Mouse (Mus musculus) testis, adult 2 months (tissue): ENCODE measurements around the gene Slc5a3. TPM values are rescaled to one million over a fixed set of nuclear protein-coding genes. Genes with fewer than 3 reads are reported as not detected.

Source experiments
- H3K27ac ChIP-seq: fragments of 200-500 bp; 2 replicates; pipeline ENCODE4 v1.5.1; 2012; ENCODE audit warnings: low read depth, low read length; ENCODE audit not compliant: control insufficient read depth, insufficient read depth
- H3K27me3 ChIP-seq: fragments of 200-500 bp; 2 replicates; pipeline ENCODE4 v1.6.1; 2012; ENCODE audit warnings: mild to moderate bottlenecking, low read length, moderate library complexity; ENCODE audit not compliant: control insufficient read depth, insufficient read depth
- H3K36me3 ChIP-seq: fragments of 200-500 bp; 2 replicates; pipeline ENCODE4 v1.6.1; 2012; ENCODE audit warnings: mild to moderate bottlenecking, low read length; ENCODE audit not compliant: control insufficient read depth, insufficient read depth
- H3K4me1 ChIP-seq: fragments of 200-500 bp; 2 replicates; pipeline ENCODE4 v1.6.1; 2012; ENCODE audit warnings: low read length; ENCODE audit not compliant: control insufficient read depth, insufficient read depth
- H3K4me3 ChIP-seq: fragments of 200-500 bp; 2 replicates; pipeline ENCODE4 v1.5.1; 2012; ENCODE audit warnings: low read depth, mild to moderate bottlenecking, low read length, moderate library complexity, mixed read lengths; ENCODE audit not compliant: control insufficient read depth
- CTCF ChIP-seq: fragments of 200-500 bp; IDR thresholded peaks from 2 replicates; pipeline ENCODE4 v1.5.1; 2012; ENCODE audit warnings: low read depth, mild to moderate bottlenecking, inconsistent platforms, low read length, moderate library complexity; ENCODE audit not compliant: control insufficient read depth, insufficient read depth, insufficient replicate concordance
- POLR2A ChIP-seq: fragments of 200-500 bp; IDR thresholded peaks from 2 replicates; pipeline ENCODE4 v1.6.1; 2012; ENCODE audit warnings: low read depth, mild to moderate bottlenecking, inconsistent platforms, low read length, moderate library complexity; ENCODE audit not compliant: control insufficient read depth
- polyA plus RNA-seq: library from polyadenylated mRNA; depleted of rRNA; stranded (reverse); fragments of >200 nt; gene quantifications from 2 replicates; pipeline ENCODE4 v1.2.3, GENCODE M21; 2012

Gene Slc5a3
- polyA plus RNA-seq, 1 experiment, result 3.9 TPM

DNA sequence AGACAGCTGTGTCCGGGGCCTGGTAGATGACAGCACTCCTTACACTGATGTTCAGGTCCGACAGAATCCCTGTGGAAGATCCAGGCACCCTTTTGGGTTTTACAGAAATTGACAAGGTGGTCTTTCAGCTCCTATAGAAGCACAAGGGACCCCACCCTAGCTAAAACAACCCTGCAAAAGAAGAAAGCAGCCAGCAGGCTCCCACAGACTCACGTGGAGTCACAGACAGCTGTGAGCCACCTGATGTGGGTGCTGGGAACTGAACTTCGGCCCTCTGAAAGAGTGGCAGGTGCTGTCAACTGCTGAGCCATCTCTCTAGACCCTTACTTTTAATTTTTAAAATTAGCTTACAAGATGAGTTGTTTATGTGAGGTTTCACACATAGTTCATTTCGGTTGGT lies 23.4 kb upstream of the Slc5a3 start:
- Histone ChIP-seq H3K4me3 (no peak overlapping the region), H3K27me3 (no peaks in the 10 kb centered on the region), H3K27ac (no peak overlapping the region), H3K36me3 (no peaks in the 10 kb centered on the region), H3K4me1 (peaks cover 5% of the 10 kb centered on the region)
- no peak for TF ChIP-seq POLR2A
- TF ChIP-seq CTCF, result no peak

DNA sequence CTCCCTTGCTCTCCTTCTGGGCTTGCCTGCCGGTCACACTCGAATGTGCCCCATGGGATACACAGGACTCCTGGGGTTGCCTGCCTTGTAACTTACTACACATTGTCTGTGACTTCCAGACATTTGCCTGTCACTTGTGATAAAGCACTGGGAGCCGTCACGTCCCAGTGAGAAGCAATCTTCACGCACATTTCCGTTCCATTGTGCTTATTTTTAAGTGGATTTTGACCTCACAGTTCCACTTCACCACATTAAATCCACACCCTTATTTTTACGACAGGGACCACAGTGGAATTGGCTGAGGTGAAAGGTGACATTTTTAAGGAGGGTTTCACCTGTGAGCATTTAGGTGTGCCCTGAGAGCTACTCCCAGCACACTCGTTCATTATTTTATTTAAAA lies 21.4 kb upstream of the Slc5a3 start:
- Histone ChIP-seq H3K36me3 (no peaks in the 10 kb centered on the region), H3K4me1 (peaks cover 3% of the 10 kb centered on the region), H3K4me3 (no peak overlapping the region), H3K27ac (no peak overlapping the region), H3K27me3 (no peaks in the 10 kb centered on the region)
- TF ChIP-seq CTCF (no peak), POLR2A (no peak)

DNA sequence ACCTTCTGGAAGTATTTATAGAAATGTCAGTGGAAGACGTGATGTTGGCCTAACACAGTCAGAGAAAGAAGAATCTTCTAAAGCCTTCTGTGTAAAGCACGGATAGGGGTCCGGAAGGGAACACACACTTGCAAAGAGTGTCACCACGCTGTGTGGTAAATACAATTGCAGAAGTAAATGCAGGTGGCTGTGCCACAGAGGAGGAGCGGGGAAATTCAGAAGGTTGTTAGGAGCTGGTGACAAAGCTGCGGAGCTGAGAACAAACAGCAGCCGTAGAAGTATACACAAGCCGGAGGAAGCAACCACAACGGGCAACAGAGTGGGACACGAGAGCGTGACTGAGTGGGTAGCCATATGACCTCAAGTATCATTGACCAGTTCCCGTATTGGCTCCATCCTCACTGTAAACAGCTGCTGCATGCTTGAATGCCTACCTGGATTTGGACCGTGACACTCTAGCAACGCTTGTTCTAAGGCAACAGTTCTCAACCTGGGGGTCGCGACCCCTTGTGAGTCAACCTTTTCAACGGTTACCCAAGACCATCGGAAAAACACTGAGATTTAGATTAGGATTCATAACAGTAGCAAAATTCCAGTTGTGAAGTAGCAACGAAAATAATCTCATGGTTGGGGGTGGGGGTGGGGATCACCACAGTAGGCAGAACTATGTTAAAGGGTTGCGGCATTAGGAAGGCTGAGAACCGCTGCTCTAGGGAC lies 20.1 kb upstream of the Slc5a3 start:
- Histone ChIP-seq H3K27ac (no peak overlapping the region), H3K36me3 (no peaks in the 10 kb centered on the region), H3K27me3 (no peaks in the 10 kb centered on the region), H3K4me1 (peaks cover 3% of the 10 kb centered on the region), H3K4me3 (no peak overlapping the region)
- TF ChIP-seq CTCF, result no peak
- no peak for TF ChIP-seq POLR2A

DNA sequence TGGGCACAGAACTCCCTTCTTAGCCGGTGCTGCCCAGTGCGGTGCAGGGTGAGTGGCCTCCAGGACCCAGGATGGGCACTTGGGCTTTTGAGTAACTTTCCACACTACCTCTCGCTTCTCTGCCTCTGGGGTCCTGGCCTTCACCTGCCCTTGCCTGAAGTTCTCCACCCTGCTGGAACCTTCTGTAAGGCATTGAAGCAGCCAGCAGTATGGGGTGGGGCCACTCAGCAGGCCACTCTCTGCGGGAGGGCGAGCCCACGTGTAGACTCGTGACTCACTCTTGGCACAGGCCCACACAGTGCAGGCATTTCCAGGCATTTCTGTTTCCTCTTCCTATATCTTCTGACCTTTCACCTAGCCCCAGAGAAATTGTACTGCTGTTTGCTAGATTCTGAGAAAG lies 18.7 kb upstream of the Slc5a3 start:
- Histone ChIP-seq H3K36me3 (no peaks in the 10 kb centered on the region), H3K4me3 (no peak overlapping the region), H3K4me1 (peaks cover 3% of the 10 kb centered on the region), H3K27ac (no peak overlapping the region), H3K27me3 (no peaks in the 10 kb centered on the region)
- TF ChIP-seq CTCF, result no peak
- no peak for TF ChIP-seq POLR2A

DNA sequence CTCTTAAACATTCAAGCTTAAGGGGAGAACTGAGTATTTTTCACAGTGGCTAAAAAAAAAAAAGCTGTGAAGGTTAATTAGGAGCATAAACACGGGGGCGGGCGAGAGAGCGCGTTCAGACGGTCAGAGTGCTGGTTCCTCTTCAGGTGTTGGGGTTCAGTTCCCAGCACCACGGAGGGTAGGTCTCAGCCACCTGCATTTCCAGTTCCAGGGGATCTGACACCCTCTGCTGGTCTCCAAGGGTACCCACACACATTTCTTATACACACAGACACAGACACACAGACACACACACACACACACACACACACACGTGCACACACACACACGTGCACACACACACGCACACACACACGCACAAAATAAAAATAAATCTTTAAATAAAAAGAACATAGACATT lies 18.2 kb upstream of the Slc5a3 start:
- Histone ChIP-seq H3K4me3 (no peak overlapping the region), H3K4me1 (peaks cover 3% of the 10 kb centered on the region), H3K27me3 (no peaks in the 10 kb centered on the region), H3K36me3 (no peaks in the 10 kb centered on the region), H3K27ac (no peak overlapping the region)
- TF ChIP-seq POLR2A, result no peak
- no peak for TF ChIP-seq CTCF

DNA sequence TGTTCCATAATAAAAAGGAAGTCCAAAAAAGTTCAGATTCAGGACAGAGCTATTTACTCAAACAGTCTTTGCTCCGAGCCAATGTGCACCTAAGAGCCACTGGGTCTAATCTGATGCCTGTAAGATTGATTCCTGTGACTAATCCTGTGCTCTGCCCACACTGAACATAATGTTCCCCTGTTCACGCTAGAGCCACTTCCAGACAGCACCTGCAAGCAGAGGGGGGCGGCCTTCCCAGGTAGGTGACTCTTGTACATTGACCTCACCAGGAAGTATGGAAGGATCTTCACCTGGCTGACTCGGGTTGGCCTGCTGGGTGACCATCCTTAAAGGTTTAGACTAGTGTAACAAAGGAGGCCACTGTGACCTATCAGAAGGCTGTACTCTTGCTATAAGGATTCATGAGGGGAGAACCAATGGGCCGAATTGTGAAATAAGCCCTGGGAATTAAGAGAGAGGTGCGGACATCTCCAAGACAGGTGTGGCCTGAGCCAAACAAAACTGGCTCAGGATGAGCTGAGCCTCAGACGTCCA lies 6.3 kb upstream of the Slc5a3 start:
- no peaks in the 10 kb centered on the region for H3K27me3 ChIP-seq
- H3K36me3 ChIP-seq, result no peaks in the 10 kb centered on the region
- H3K4me3 ChIP-seq, result no peak overlapping the region
- H3K27ac ChIP-seq, result no peak overlapping the region
- no peaks in the 10 kb centered on the region; the same call in 1 of the 2 replicates for H3K4me1 ChIP-seq
- TF ChIP-seq POLR2A (no peak), CTCF (no peak)

DNA sequence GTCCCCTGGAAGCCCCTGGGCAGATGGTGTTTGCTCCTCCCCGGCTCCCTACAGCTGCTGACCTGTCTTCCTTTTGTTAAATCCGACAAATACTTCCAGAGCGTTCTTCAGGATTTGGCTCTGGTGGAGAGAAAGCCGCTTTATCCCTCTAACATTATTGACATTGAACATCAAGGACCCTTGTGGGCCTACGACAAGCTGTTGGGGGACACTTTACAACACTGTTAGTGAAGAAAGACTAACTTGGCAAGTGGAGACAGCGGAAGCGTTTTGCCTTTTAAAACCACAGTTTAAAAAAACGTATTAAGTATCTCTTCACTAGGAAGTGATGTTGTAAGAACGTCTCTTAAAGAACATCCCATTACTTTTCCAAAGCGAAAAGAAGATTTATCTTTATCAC lies 5.6 kb upstream of the Slc5a3 start:
- Histone ChIP-seq H3K27me3 (no peaks in the 10 kb centered on the region), H3K36me3 (no peaks in the 10 kb centered on the region), H3K4me3 (no peak overlapping the region), H3K27ac (no peak overlapping the region), H3K4me1 (peaks cover 2% of the 10 kb centered on the region)
- TF ChIP-seq CTCF, result no peak
- TF ChIP-seq POLR2A, result no peak
